Mouse (Mus musculus) lung, embryonic 16.5 days (tissue): Measurements from ENCODE around the gene Cmtm3. TPM values are rescaled to one million over a fixed set of nuclear protein-coding genes. Genes with fewer than 3 reads are reported as not detected.

Experiments
- polyA plus RNA-seq: library from polyadenylated mRNA; unstranded; fragments of >200 nt; fragmentation: Nextera tagmentation; extraction: Ambion mirVana; gene quantifications from 2 replicates; pipeline ENCODE4 v1.2.1, GENCODE M21; 2015

Gene Cmtm3
- polyA plus RNA-seq, 1 experiment from 2014 or later, result 142 TPM

Other genes with a start within 250 kb of the Cmtm3 start
- 77.5 and 84.0 TPM in 2 replicates for gene Cdh5, start 237.8 kb upstream of the Cmtm3 start, polyA plus RNA-seq
- gene Bean1, start 169.0 kb upstream of the Cmtm3 start, polyA plus RNA-seq, result 0.57 and 0.62 TPM in 2 replicates
- gene Tk2, start 90.9 kb upstream of the Cmtm3 start, polyA plus RNA-seq, result 15.2 and 15.9 TPM in 2 replicates
- gene Cklf, start 88.5 kb upstream of the Cmtm3 start, polyA plus RNA-seq, result 41.4 and 42.1 TPM in 2 replicates
- not detected in 2 replicates for gene Cmtm2a, start 46.2 kb upstream of the Cmtm3 start, polyA plus RNA-seq
- gene Gm45711, start 29.3 kb upstream of the Cmtm3 start, polyA plus RNA-seq, result not detected in 2 replicates
- gene Cmtm1, start 29.3 kb upstream of the Cmtm3 start, polyA plus RNA-seq, result not detected in 2 replicates
- not detected in 2 replicates for gene Gm11020, start 17.8 kb upstream of the Cmtm3 start, polyA plus RNA-seq
- not detected in 2 replicates for gene Cmtm2b, start 17.2 kb upstream of the Cmtm3 start, polyA plus RNA-seq
- 2.5 and 2.6 TPM in 2 replicates for gene Cmtm4, start 56.4 kb downstream of the Cmtm3 start, polyA plus RNA-seq
- 60.8 and 62.9 TPM in 2 replicates for gene Dync1li2, start 103.6 kb downstream of the Cmtm3 start, polyA plus RNA-seq
- gene Terb1, start 170.5 kb downstream of the Cmtm3 start, polyA plus RNA-seq, result 0.10 and 0.35 TPM in 2 replicates
- 83.9 and 86.7 TPM in 2 replicates for gene Nae1, start 195.2 kb downstream of the Cmtm3 start, polyA plus RNA-seq
- 0.74 and 0.93 TPM in 2 replicates for gene Car7, start 195.3 kb downstream of the Cmtm3 start, polyA plus RNA-seq